Mouse (Mus musculus): ENCODE measurements around the gene Hykk. TPM values are rescaled to one million over a fixed set of nuclear protein-coding genes. Genes with fewer than 3 reads are reported as not detected.

Hykk gene
- total RNA-seq (2014; fragmentation: Nextera tagmentation), result not detected in 2 replicates
- total RNA-seq (2017), result 0.06 and 0.16 TPM in 2 replicates
- polyA plus RNA-seq (2012), result not detected in 2 replicates

GRCm38 (mm10) chr9:54917010-54917677, at the start of gene Hykk:
Hykk (plus strand) TSS chr9:54917283.
- Histone ChIP-seq H3K4me3 (ENCODE audit: low read depth, low read length) (no peak within 1 kb of the TSS), H3K36me3 (replicated peaks) (peaks cover 5% of the 10 kb centered on the region), H3K27me3 (ENCODE audit: insufficient read depth, low read length) (peaks cover 21% of the 10 kb centered on the region), H3K9me3 (replicated peaks) (peaks cover 8% of the 10 kb centered on the region), H3K4me1 (ENCODE audit: insufficient read depth, low read depth, low read length) (no peaks in the 10 kb centered on the region)
- DNase-seq (ENCODE audit: low spot score), result no peak
- no peak for ATAC-seq (ENCODE audit: extremely low read depth, insufficient number of reproducible peaks, low FRiP score, poor library complexity, severe bottlenecking)
- TF ChIP-seq CTCF (IDR thresholded peaks at IDR 0.05; ENCODE audit: low read depth, low read length) (no peak), POLR2AphosphoS5 (IDR thresholded peaks at IDR 0.05; ENCODE audit: insufficient replicate concordance, low read depth, low read length) (no peak), GATA2 (IDR thresholded peaks at IDR 0.05; ENCODE audit: borderline replicate concordance, low read depth, low read length) (no peak), GATA1 (IDR thresholded peaks at IDR 0.05; ENCODE audit: borderline replicate concordance, low read length) (no peak), TAL1 (conservative IDR thresholded peaks at IDR 0.05; ENCODE audit: low read depth, low read length) (no peak)

- H3K36me3 ChIP-seq (replicated peaks), result peaks cover 82% of the 10 kb centered on the region
- no peak overlapping the region for H3K4me3 ChIP-seq (ENCODE audit: low read depth, low read length)
- TF ChIP-seq GATA2 (IDR thresholded peaks at IDR 0.05; ENCODE audit: borderline replicate concordance, low read depth, low read length), result no peak
- no peak for TF ChIP-seq TAL1 (conservative IDR thresholded peaks at IDR 0.05; ENCODE audit: low read depth, low read length)
- TF ChIP-seq POLR2AphosphoS5 (IDR thresholded peaks at IDR 0.05; ENCODE audit: insufficient replicate concordance, low read depth, low read length), result no peak
- no peak for TF ChIP-seq CTCF (IDR thresholded peaks at IDR 0.05; ENCODE audit: low read depth, low read length)
- no peak for TF ChIP-seq GATA1 (IDR thresholded peaks at IDR 0.05; ENCODE audit: borderline replicate concordance, low read length)
- H3K4me1 ChIP-seq (ENCODE audit: insufficient read depth, low read depth, low read length), result no peaks in the 10 kb centered on the region; the same call in 1 of the 2 replicates
- H3K27me3 ChIP-seq (ENCODE audit: insufficient read depth, low read length), result no peaks in the 10 kb centered on the region
- H3K9me3 ChIP-seq (replicated peaks), result no peaks in the 10 kb centered on the region
- DNase-seq (ENCODE audit: low spot score) (no peak), ATAC-seq (ENCODE audit: extremely low read depth, insufficient number of reproducible peaks, low FRiP score, poor library complexity, severe bottlenecking) (no peak)
Measured at GRCm38 (mm10) chr9:54878759-54879158, 38.3 kb upstream of the Hykk start.

GRCm38 (mm10) chr9:54892111-54892510, 25.0 kb upstream of the Hykk start:
- no peak overlapping the region for H3K4me3 ChIP-seq (ENCODE audit: low read depth, low read length)
- no peaks in the 10 kb centered on the region for H3K27me3 ChIP-seq (ENCODE audit: insufficient read depth, low read length)
- no peaks in the 10 kb centered on the region for H3K4me1 ChIP-seq (ENCODE audit: insufficient read depth, low read depth, low read length)
- peaks cover 76% of the 10 kb centered on the region for H3K36me3 ChIP-seq (replicated peaks)
- H3K9me3 ChIP-seq (replicated peaks), result no peaks in the 10 kb centered on the region
- ATAC-seq (ENCODE audit: extremely low read depth, insufficient number of reproducible peaks, low FRiP score, poor library complexity, severe bottlenecking), result no peak
- DNase-seq (ENCODE audit: low spot score), result no peak
- TF ChIP-seq GATA2 (IDR thresholded peaks at IDR 0.05; ENCODE audit: borderline replicate concordance, low read depth, low read length) (no peak), POLR2AphosphoS5 (IDR thresholded peaks at IDR 0.05; ENCODE audit: insufficient replicate concordance, low read depth, low read length) (no peak), CTCF (IDR thresholded peaks at IDR 0.05; ENCODE audit: low read depth, low read length) (no peak), GATA1 (IDR thresholded peaks at IDR 0.05; ENCODE audit: borderline replicate concordance, low read length) (no peak), TAL1 (conservative IDR thresholded peaks at IDR 0.05; ENCODE audit: low read depth, low read length) (no peak)

- ATAC-seq (ENCODE audit: extremely low read depth, insufficient number of reproducible peaks, low FRiP score, poor library complexity, severe bottlenecking) (no peak), DNase-seq (ENCODE audit: low spot score) (no peak)
- Histone ChIP-seq H3K4me1 (ENCODE audit: insufficient read depth, low read depth, low read length) (no peaks in the 10 kb centered on the region; the same call in 1 of the 2 replicates), H3K36me3 (replicated peaks) (peaks cover 76% of the 10 kb centered on the region), H3K4me3 (ENCODE audit: low read depth, low read length) (no peak overlapping the region), H3K9me3 (replicated peaks) (no peaks in the 10 kb centered on the region), H3K27me3 (ENCODE audit: insufficient read depth, low read length) (no peaks in the 10 kb centered on the region)
- TF ChIP-seq GATA2 (IDR thresholded peaks at IDR 0.05; ENCODE audit: borderline replicate concordance, low read depth, low read length) (no peak), POLR2AphosphoS5 (IDR thresholded peaks at IDR 0.05; ENCODE audit: insufficient replicate concordance, low read depth, low read length) (no peak), TAL1 (conservative IDR thresholded peaks at IDR 0.05; ENCODE audit: low read depth, low read length) (no peak), GATA1 (IDR thresholded peaks at IDR 0.05; ENCODE audit: borderline replicate concordance, low read length) (no peak), CTCF (IDR thresholded peaks at IDR 0.05; ENCODE audit: low read depth, low read length) (no peak)
Measured at GRCm38 (mm10) chr9:54897097-54897496, 20.0 kb upstream of the Hykk start.

DNA sequence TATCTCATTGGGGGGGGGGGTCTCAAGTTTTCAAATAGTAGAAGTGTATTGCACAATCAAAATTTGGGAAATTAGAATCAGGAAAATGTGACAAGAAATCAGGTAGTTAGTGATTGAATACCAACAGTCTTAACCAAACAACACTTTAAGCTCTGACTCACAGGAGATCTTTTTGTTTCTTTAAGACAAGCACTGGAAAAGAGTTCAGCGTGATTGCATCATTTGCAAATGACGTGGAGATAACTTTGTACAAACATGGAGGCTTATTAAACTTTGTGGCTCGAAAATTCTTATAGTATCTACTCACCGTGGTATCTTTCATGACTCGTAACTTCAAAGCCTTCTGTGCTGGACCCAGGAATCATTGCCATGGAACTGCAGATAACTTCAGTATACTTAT, 7.6 kb upstream of the Hykk start:
- H3K36me3 ChIP-seq (replicated peaks), result peaks cover 62% of the 10 kb centered on the region
- ATAC-seq (ENCODE audit: extremely low read depth, insufficient number of reproducible peaks, low FRiP score, poor library complexity, severe bottlenecking) (no peak), DNase-seq (ENCODE audit: low spot score) (no peak)
- no peak overlapping the region for H3K4me3 ChIP-seq (ENCODE audit: low read depth, low read length)
- TF ChIP-seq GATA2 (IDR thresholded peaks at IDR 0.05; ENCODE audit: borderline replicate concordance, low read depth, low read length), result no peak
- no peak for TF ChIP-seq POLR2AphosphoS5 (IDR thresholded peaks at IDR 0.05; ENCODE audit: insufficient replicate concordance, low read depth, low read length)
- no peak for TF ChIP-seq GATA1 (IDR thresholded peaks at IDR 0.05; ENCODE audit: borderline replicate concordance, low read length)
- no peak for TF ChIP-seq CTCF (IDR thresholded peaks at IDR 0.05; ENCODE audit: low read depth, low read length)
- no peak for TF ChIP-seq TAL1 (conservative IDR thresholded peaks at IDR 0.05; ENCODE audit: low read depth, low read length)
- H3K4me1 ChIP-seq (ENCODE audit: insufficient read depth, low read depth, low read length), result no peaks in the 10 kb centered on the region
- no peaks in the 10 kb centered on the region for H3K27me3 ChIP-seq (ENCODE audit: insufficient read depth, low read length)
- no peaks in the 10 kb centered on the region for H3K9me3 ChIP-seq (replicated peaks)

DNA sequence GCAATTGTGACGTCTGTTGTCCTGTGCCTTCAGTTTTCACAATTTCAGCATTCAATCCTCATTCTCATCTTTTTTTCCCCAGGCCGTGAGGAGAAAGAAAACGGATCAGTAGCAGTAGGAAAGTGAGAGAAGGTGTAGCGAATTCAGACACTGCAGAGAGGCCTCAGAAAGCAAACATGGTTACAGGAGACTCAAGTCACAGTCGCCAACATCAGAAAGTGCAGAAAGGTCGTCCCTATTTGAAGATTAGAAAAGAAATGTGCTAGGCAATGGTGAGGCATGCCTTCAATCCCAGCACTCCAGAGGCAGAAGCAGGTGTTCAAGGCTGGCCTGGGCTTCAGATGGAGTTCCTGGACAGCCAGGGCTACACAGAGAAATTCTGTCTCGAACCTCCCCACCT, 1.5 kb upstream of the Hykk start:
- peaks cover 20% of the 10 kb centered on the region for H3K27me3 ChIP-seq (ENCODE audit: insufficient read depth, low read length)
- no peak overlapping the region for H3K4me3 ChIP-seq (ENCODE audit: low read depth, low read length)

More for the DNA sequence above, 1.5 kb upstream of the Hykk start:
- no peak for DNase-seq (ENCODE audit: low spot score)
- Histone ChIP-seq H3K4me1 (ENCODE audit: insufficient read depth, low read depth, low read length) (no peaks in the 10 kb centered on the region), H3K36me3 (replicated peaks) (peaks cover 14% of the 10 kb centered on the region), H3K9me3 (replicated peaks) (peaks cover 8% of the 10 kb centered on the region)
- TF ChIP-seq GATA1 (IDR thresholded peaks at IDR 0.05; ENCODE audit: borderline replicate concordance, low read length) (no peak), POLR2AphosphoS5 (IDR thresholded peaks at IDR 0.05; ENCODE audit: insufficient replicate concordance, low read depth, low read length) (no peak), TAL1 (conservative IDR thresholded peaks at IDR 0.05; ENCODE audit: low read depth, low read length) (no peak), GATA2 (IDR thresholded peaks at IDR 0.05; ENCODE audit: borderline replicate concordance, low read depth, low read length) (no peak), CTCF (IDR thresholded peaks at IDR 0.05; ENCODE audit: low read depth, low read length) (no peak)
- no peak for ATAC-seq (ENCODE audit: extremely low read depth, insufficient number of reproducible peaks, low FRiP score, poor library complexity, severe bottlenecking)

Data from G1E (cell line).